Comparison of ENCODE assay signal across 9 mouse cellular contexts in the genomic region with DNA sequence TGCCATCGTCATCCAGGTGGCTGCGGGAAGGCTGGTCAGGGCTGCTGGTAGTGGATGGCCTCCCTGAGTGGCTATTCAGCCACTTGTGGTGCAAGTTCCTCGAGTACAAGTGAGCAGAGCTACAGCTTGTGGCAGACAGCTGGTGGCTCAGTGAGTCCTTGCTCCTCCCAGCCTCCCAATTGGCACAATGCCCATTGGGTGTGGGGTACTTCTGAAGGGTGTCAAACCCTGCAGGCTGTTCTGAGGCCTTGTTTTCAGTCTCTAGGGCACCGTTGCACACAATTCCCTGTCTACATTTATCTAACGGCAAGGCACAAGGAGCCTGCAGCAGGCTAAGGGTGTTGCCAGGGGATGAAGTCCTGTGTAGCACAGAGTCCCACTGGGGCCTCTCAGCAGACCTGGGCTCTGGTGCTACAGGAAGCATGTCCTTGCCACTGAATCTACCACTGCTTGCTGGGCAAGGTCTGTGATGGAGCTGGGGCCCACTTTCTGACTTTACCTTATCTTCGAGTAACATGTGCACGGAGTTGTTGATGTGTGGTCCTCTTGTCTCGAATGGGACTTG. TPM values are rescaled to one million over a fixed set of nuclear protein-coding genes. Genes with fewer than 3 reads are reported as not detected.
DNase-seq lines count a peak whose midpoint lies in the region; ATAC-seq and TF ChIP-seq lines count a peak whose summit lies in the region.
"Had no signal": no experiment of that assay in that cellular context is flagged by ENCODE, and none has a peak within 500 bp of the region (broad histone marks: within the 10 kb centered on the region; RNA-seq: fewer than 3 reads in every experiment).

No protein-coding gene starts in this region.

- H3K9ac ChIP-seq in liver, embryonic 12.5 days: peak overlapping the region; percentile 48
- no peak overlapping the region for H3K9ac ChIP-seq in stomach, embryonic 16.5 days (ENCODE audit: low read length)
- H3K9ac ChIP-seq in midbrain, embryonic 13.5 days (replicated peaks): no peak overlapping the region
- H3K9ac ChIP-seq: limb, embryonic 12.5 days had no signal

- peak overlapping the region; percentile 52 for H3K4me2 ChIP-seq in liver, embryonic 12.5 days
- no peak overlapping the region for H3K4me2 ChIP-seq in stomach, embryonic 16.5 days (ENCODE audit: low read depth, low read length)
- no peak overlapping the region for H3K4me2 ChIP-seq in midbrain, embryonic 13.5 days (replicated peaks)
- H3K4me2 ChIP-seq: limb, embryonic 12.5 days had no signal

- WGBS in heart, embryonic 10.5 days: 78% methylated on average over 8 of the region's 8 CpGs
- WGBS in liver, embryonic 12.5 days (ENCODE audit: insufficient replicate concordance): 51% methylated on average over 8 of the region's 8 CpGs
- WGBS in stomach, embryonic 16.5 days: 72% methylated on average over 8 of the region's 8 CpGs
- WGBS in kidney, adult 2 months: 83% methylated on average over 8 of the region's 8 CpGs
- 91% methylated on average over 8 of the region's 8 CpGs for WGBS in midbrain, embryonic 13.5 days

- DNase-seq in heart, adult 18-20 months: peak; percentile 20 to 26
- no peak for DNase-seq in heart, embryonic 10.5 days (ENCODE audit: low spot score)
- DNase-seq in G1E (ENCODE audit: low spot score): peak; percentile 19
- DNase-seq in cerebellum, postnatal 14 days: peak; percentile 58 to 70
- no peak for DNase-seq in kidney, adult 2 months

- no peak overlapping the region for H3K4me3 ChIP-seq in heart, embryonic 10.5 days
- no peak overlapping the region for H3K4me3 ChIP-seq in G1E (ENCODE audit: low read depth, low read length)
- H3K4me3 ChIP-seq in liver, embryonic 12.5 days: peak overlapping the region; percentile 8; the same call in 1 of the 2 replicates
- no peak overlapping the region for H3K4me3 ChIP-seq in stomach, embryonic 16.5 days (replicated peaks; ENCODE audit: low read length)
- no peak overlapping the region for H3K4me3 ChIP-seq in kidney, adult 2 months (ENCODE audit: insufficient read depth, low read depth, low read length)
- H3K4me3 ChIP-seq in midbrain, embryonic 13.5 days (replicated peaks): no peak overlapping the region
- H3K4me3 ChIP-seq: limb, embryonic 12.5 days had no signal

- peaks cover 98% of the 10 kb centered on the region for H3K36me3 ChIP-seq in heart, embryonic 10.5 days
- peaks cover 100% of the 10 kb centered on the region for H3K36me3 ChIP-seq in G1E (replicated peaks)
- H3K36me3 ChIP-seq in liver, embryonic 12.5 days: peaks cover 100% of the 10 kb centered on the region
- peaks cover 35% of the 10 kb centered on the region for H3K36me3 ChIP-seq in stomach, embryonic 16.5 days (ENCODE audit: control insufficient read depth, insufficient read depth, low read length)
- peaks cover 6% of the 10 kb centered on the region; the same call in 1 of the 2 replicates for H3K36me3 ChIP-seq in kidney, adult 2 months (ENCODE audit: control insufficient read depth, insufficient read depth, low read length)
- H3K36me3 ChIP-seq in midbrain, embryonic 13.5 days: peaks cover 99% of the 10 kb centered on the region

- no peak for TF ChIP-seq POLR2A in kidney, adult 2 months (IDR thresholded peaks at IDR 0.05; ENCODE audit: low read depth, low read length)

- H3K4me1 ChIP-seq in heart, embryonic 10.5 days: no peaks in the 10 kb centered on the region
- peaks cover 28% of the 10 kb centered on the region for H3K4me1 ChIP-seq in G1E (ENCODE audit: insufficient read depth, low read depth, low read length)
- H3K4me1 ChIP-seq in liver, embryonic 12.5 days: peaks cover 42% of the 10 kb centered on the region
- H3K4me1 ChIP-seq in stomach, embryonic 16.5 days (ENCODE audit: control insufficient read depth, insufficient read depth, low read length): peaks cover 10% of the 10 kb centered on the region; the same call in 1 of the 2 replicates
- no peaks in the 10 kb centered on the region for H3K4me1 ChIP-seq in kidney, adult 2 months (ENCODE audit: control insufficient read depth, insufficient read depth, low read length)
- 0 out of 2 replicates have a peak, but pooled peaks cover 2% of the 10 kb centered on the region for H3K4me1 ChIP-seq in midbrain, embryonic 13.5 days (replicated peaks)
- H3K4me1 ChIP-seq: limb, embryonic 12.5 days had no signal

- no peak overlapping the region for H3K27ac ChIP-seq in heart, embryonic 10.5 days
- peak overlapping the region; percentile 97 for H3K27ac ChIP-seq in liver, embryonic 12.5 days
- peak overlapping the region; percentile 10; the same call in 1 of the 2 replicates for H3K27ac ChIP-seq in stomach, embryonic 16.5 days (ENCODE audit: low read length)
- no peak overlapping the region for H3K27ac ChIP-seq in kidney, adult 2 months (ENCODE audit: insufficient read depth, low read depth, low read length)
- H3K27ac ChIP-seq in midbrain, embryonic 13.5 days: no peak overlapping the region
- H3K27ac ChIP-seq: limb, embryonic 12.5 days had no signal

- H3K27me3 ChIP-seq in heart, embryonic 10.5 days (ENCODE audit: insufficient read depth, poor library complexity, severe bottlenecking): no peaks in the 10 kb centered on the region
- no peaks in the 10 kb centered on the region for H3K27me3 ChIP-seq in G1E (ENCODE audit: insufficient read depth, low read length)
- no peaks in the 10 kb centered on the region for H3K27me3 ChIP-seq in liver, embryonic 12.5 days (replicated peaks)
- no peaks in the 10 kb centered on the region for H3K27me3 ChIP-seq in stomach, embryonic 16.5 days (ENCODE audit: control insufficient read depth, insufficient read depth, low read length)
- H3K27me3 ChIP-seq in kidney, adult 2 months (replicated peaks; ENCODE audit: control insufficient read depth, insufficient read depth, low read length): no peaks in the 10 kb centered on the region
- no peaks in the 10 kb centered on the region for H3K27me3 ChIP-seq in midbrain, embryonic 13.5 days
- H3K27me3 ChIP-seq: limb, embryonic 12.5 days had no signal

- ATAC-seq in G1E (ENCODE audit: extremely low read depth, insufficient number of reproducible peaks, low FRiP score, poor library complexity, severe bottlenecking): no peak
- ATAC-seq in liver, embryonic 12.5 days: peak; percentile 99
- ATAC-seq in stomach, embryonic 16.5 days (ENCODE audit: insufficient read depth, low FRiP score): peak; percentile 66; the same call in 1 of the 2 replicates
- no peak for ATAC-seq in midbrain, embryonic 13.5 days

- TF ChIP-seq CTCF in G1E (IDR thresholded peaks at IDR 0.05; ENCODE audit: low read depth, low read length): no peak
- no peak for TF ChIP-seq CTCF in kidney, adult 2 months (conservative IDR thresholded peaks at IDR 0.05; ENCODE audit: insufficient read depth, insufficient read length, low read depth, low read length)

- H3K9me3 ChIP-seq in heart, embryonic 10.5 days: no peaks in the 10 kb centered on the region
- H3K9me3 ChIP-seq in G1E (replicated peaks): no peaks in the 10 kb centered on the region
- no peaks in the 10 kb centered on the region for H3K9me3 ChIP-seq in liver, embryonic 12.5 days (replicated peaks)
- no peaks in the 10 kb centered on the region for H3K9me3 ChIP-seq in stomach, embryonic 16.5 days (replicated peaks; ENCODE audit: control insufficient read depth, low read length)
- no peaks in the 10 kb centered on the region for H3K9me3 ChIP-seq in midbrain, embryonic 13.5 days
- H3K9me3 ChIP-seq: limb, embryonic 12.5 days had no signal

RNA-seq across cellular contexts. Expression of gene Hormad2, which starts 46.6 kb away (rescaled TPM):
- not detected for total RNA-seq in heart, adult 18-20 months (2021)
- polyA plus RNA-seq in heart, embryonic 10.5 days (2016; fragmentation: Nextera tagmentation; extraction: Ambion mirVana): 0.99 and 1.1 TPM in 2 replicates
- total RNA-seq in G1E (2014; fragmentation: Nextera tagmentation) (63.6 and 85.0 TPM in 2 replicates), G1E (2017) (19.9 and 24.6 TPM in 2 replicates)
- polyA plus RNA-seq in G1E (2012): 3.3 and 8.6 TPM in 2 replicates
- 0.67 and 0.77 TPM in 2 replicates for polyA plus RNA-seq in liver, embryonic 12.5 days (2016; fragmentation: Nextera tagmentation; extraction: Ambion mirVana)
- polyA plus RNA-seq in stomach, embryonic 16.5 days (2015; fragmentation: Nextera tagmentation; extraction: Ambion mirVana): 0.17 and 0.30 TPM in 2 replicates
- not detected in 2 replicates for polyA plus RNA-seq in kidney, adult 2 months (2012; rRNA removed)
- 0.10 TPM in 1 of 2 replicates, not detected in the other for polyA plus RNA-seq in midbrain, embryonic 13.5 days (2015; fragmentation: Nextera tagmentation; extraction: Ambion mirVana)

Comparison
In these comparisons a context has a peak if more than half of its experiments do, and no peak if none do; other contexts are left out.
1. DNase-seq: peak in heart, adult 18-20 months (2 of 2), G1E (single experiment) and cerebellum, postnatal 14 days (2 of 2); none in heart, embryonic 10.5 days (single experiment) and kidney, adult 2 months (single experiment).
2. H3K27ac ChIP-seq: peak in liver, embryonic 12.5 days (single experiment) and stomach, embryonic 16.5 days (single experiment); none in heart, embryonic 10.5 days (single experiment), kidney, adult 2 months (single experiment) and midbrain, embryonic 13.5 days (single experiment).
3. ATAC-seq: peak in liver, embryonic 12.5 days (single experiment) and stomach, embryonic 16.5 days (single experiment); none in G1E (single experiment) and midbrain, embryonic 13.5 days (single experiment).